Mouse (Mus musculus) heart, embryonic 16.5 days (tissue): Measurements from ENCODE around the gene Atg5. TPM values are rescaled to one million over a fixed set of nuclear protein-coding genes. Genes with fewer than 3 reads are reported as not detected.
"Not testable (repeated sequence)": the region's sequence is repeated elsewhere in the genome, so short reads cannot be mapped to it uniquely, and the experiment has no call there.

Experiments
- ATAC-seq: fragments of 200-750 bp; cut with Nextera tagmentation; replicated peaks from 2 replicates; pipeline ENCODE4 v1.8.0; 2017; ENCODE audit warnings: moderate number of reproducible peaks; ENCODE audit not compliant: insufficient read depth, low FRiP score; ENCODE audit errors: extremely low read depth
- H3K27ac ChIP-seq: fragments of 300-500 bp; sonication (generic); 2 replicates; pipeline ENCODE4 v1.5.1; 2014; ENCODE audit warnings: mild to moderate bottlenecking, low read length, control low read depth, moderate library complexity
- H3K27me3 ChIP-seq: fragments of 300-500 bp; sonication (generic); 2 replicates; pipeline ENCODE4 v1.6.1; 2014; ENCODE audit warnings: low read length, mixed read lengths; ENCODE audit not compliant: control insufficient read depth, insufficient read depth
- H3K36me3 ChIP-seq: fragments of 300-500 bp; sonication (generic); 2 replicates; pipeline ENCODE4 v1.6.1; 2014; ENCODE audit not compliant: control insufficient read depth, insufficient read depth
- H3K4me1 ChIP-seq: fragments of 300-500 bp; sonication (generic); 2 replicates; pipeline ENCODE4 v1.6.1; 2014; ENCODE audit warnings: low read length, mixed read lengths; ENCODE audit not compliant: control insufficient read depth, insufficient read depth
- H3K4me2 ChIP-seq: fragments of 300-500 bp; sonication (generic); 2 replicates; pipeline ENCODE4 v1.6.1; 2014; ENCODE audit warnings: low read depth, mild to moderate bottlenecking, control low read depth, low read length
- H3K4me3 ChIP-seq: fragments of 300-500 bp; sonication (generic); 2 replicates; pipeline ENCODE4 v1.5.1; 2014; ENCODE audit warnings: mild to moderate bottlenecking, control low read depth, low read length
- H3K9ac ChIP-seq: fragments of 300-500 bp; sonication (generic); 2 replicates; pipeline ENCODE4 v1.6.1; 2014; ENCODE audit warnings: low read length, control low read depth
- H3K9me3 ChIP-seq: fragments of 300-500 bp; sonication (generic); replicated peaks from 2 replicates; pipeline ENCODE4 v1.6.1; 2016; ENCODE audit warnings: low read length; ENCODE audit not compliant: control insufficient read depth
- WGBS: fragments of 180-500 bp; shearing (Covaris S2); extraction: QIAGEN DNeasy Blood & Tissue Kit; methylation state at CpG from one replicate; pipeline ENCODE4 v1.1.7; 2014; 5-methylcytosine and 5-hydroxymethylcytosine counted together
- polyA plus RNA-seq: library from polyadenylated mRNA; unstranded; fragments of >200 nt; fragmentation: Nextera tagmentation; extraction: Ambion mirVana; gene quantifications from 2 replicates; pipeline ENCODE4 v1.2.1, GENCODE M21; 2015

Gene Atg5
- polyA plus RNA-seq, 1 experiment from 2014 or later = 33.3 TPM

- not testable (repeated sequence) for H3K4me1 ChIP-seq, H3K27me3 ChIP-seq, H3K36me3 ChIP-seq, H3K27ac ChIP-seq, H3K9me3 ChIP-seq, ATAC-seq, H3K9ac ChIP-seq, H3K4me2 ChIP-seq, H3K4me3 ChIP-seq
- WGBS = 64% methylated on average over 3 of the region's 3 CpGs
Observed at GRCm38 (mm10) chr10:44336641-44337382, 68.7 kb downstream of the Atg5 start.

- WGBS = 86% methylated on average over 6 of the region's 6 CpGs
- no peak for ATAC-seq
Observed at GRCm38 (mm10) chr10:44338571-44338970, 70.4 kb downstream of the Atg5 start.

GRCm38 (mm10) chr10:44339326-44339725, 71.2 kb downstream of the Atg5 start:
- Histone ChIP-seq H3K36me3 (0 out of 2 replicates have a peak, but pooled peaks cover 6% of the 10 kb centered on the region), H3K4me3 (no peak overlapping the region), H3K9ac (no peak overlapping the region), H3K4me1 (no peaks in the 10 kb centered on the region), H3K27ac (no peak overlapping the region), H3K27me3 (no peaks in the 10 kb centered on the region), H3K9me3 (no peaks in the 10 kb centered on the region), H3K4me2 (no peak overlapping the region)
- WGBS = 65% methylated on average over 5 of the region's 5 CpGs
- no peak for ATAC-seq

More at GRCm38 (mm10) chr10:44338571-44338970, 70.4 kb downstream of the Atg5 start:
- H3K4me1 ChIP-seq = no peaks in the 10 kb centered on the region
- no peak overlapping the region for H3K4me3 ChIP-seq
- H3K9ac ChIP-seq = no peak overlapping the region
- no peak overlapping the region for H3K4me2 ChIP-seq
- H3K36me3 ChIP-seq = 0 out of 2 replicates have a peak, but pooled peaks cover 6% of the 10 kb centered on the region
- no peak overlapping the region for H3K27ac ChIP-seq
- no peaks in the 10 kb centered on the region for H3K27me3 ChIP-seq
- H3K9me3 ChIP-seq = no peaks in the 10 kb centered on the region

- Histone ChIP-seq H3K9ac (no peak overlapping the region), H3K36me3 (0 out of 2 replicates have a peak, but pooled peaks cover 4% of the 10 kb centered on the region), H3K27me3 (no peaks in the 10 kb centered on the region), H3K9me3 (no peaks in the 10 kb centered on the region), H3K4me1 (no peaks in the 10 kb centered on the region), H3K4me3 (no peak overlapping the region), H3K27ac (no peak overlapping the region), H3K4me2 (no peak overlapping the region)
- 88% methylated on average over 4 of the region's 4 CpGs for WGBS
- ATAC-seq = no peak
Observed at GRCm38 (mm10) chr10:44340928-44341327, 72.8 kb downstream of the Atg5 start.

- ATAC-seq = no peak
- Histone ChIP-seq H3K4me1 (no peaks in the 10 kb centered on the region), H3K27me3 (no peaks in the 10 kb centered on the region), H3K4me3 (no peak overlapping the region), H3K9ac (no peak overlapping the region), H3K36me3 (no peaks in the 10 kb centered on the region), H3K9me3 (no peaks in the 10 kb centered on the region), H3K27ac (no peak overlapping the region), H3K4me2 (no peak overlapping the region)
- 86% methylated on average over 6 of the region's 6 CpGs for WGBS
Observed at GRCm38 (mm10) chr10:44341826-44342521, 73.8 kb downstream of the Atg5 start.

GRCm38 (mm10) chr10:44343351-44343750, 75.2 kb downstream of the Atg5 start:
- H3K4me1 ChIP-seq = no peaks in the 10 kb centered on the region
- 88% methylated on average over 3 of the region's 3 CpGs for WGBS
- H3K27me3 ChIP-seq = no peaks in the 10 kb centered on the region
- no peaks in the 10 kb centered on the region for H3K9me3 ChIP-seq
- ATAC-seq = no peak
- no peak overlapping the region for H3K4me3 ChIP-seq
- no peaks in the 10 kb centered on the region for H3K36me3 ChIP-seq
- H3K4me2 ChIP-seq = no peak overlapping the region
- H3K27ac ChIP-seq = no peak overlapping the region
- no peak overlapping the region for H3K9ac ChIP-seq

- H3K9ac ChIP-seq = no peak overlapping the region
- no peak overlapping the region for H3K4me2 ChIP-seq
- no peaks in the 10 kb centered on the region for H3K36me3 ChIP-seq
- no peaks in the 10 kb centered on the region for H3K27me3 ChIP-seq
- H3K27ac ChIP-seq = no peak overlapping the region
- ATAC-seq = no peak
- H3K9me3 ChIP-seq = no peaks in the 10 kb centered on the region
- H3K4me1 ChIP-seq = no peaks in the 10 kb centered on the region
- WGBS = 79% methylated on average over 10 of the region's 10 CpGs
- no peak overlapping the region for H3K4me3 ChIP-seq
Observed at GRCm38 (mm10) chr10:44347549-44348172, 79.5 kb downstream of the Atg5 start.

- Histone ChIP-seq H3K36me3 (no peaks in the 10 kb centered on the region), H3K9me3 (no peaks in the 10 kb centered on the region), H3K27ac (no peak overlapping the region), H3K9ac (no peak overlapping the region), H3K4me2 (no peak overlapping the region), H3K4me3 (no peak overlapping the region), H3K27me3 (no peaks in the 10 kb centered on the region), H3K4me1 (peaks cover 3% of the 10 kb centered on the region)
- ATAC-seq = no peak
- WGBS = 48% methylated on average over 14 of the region's 14 CpGs
Observed at GRCm38 (mm10) chr10:44348474-44349415, 80.6 kb downstream of the Atg5 start.
